Mouse (Mus musculus) midbrain, embryonic 14.5 days (tissue): Measurements from ENCODE around the gene Ak5. TPM values are rescaled to one million over a fixed set of nuclear protein-coding genes. Genes with fewer than 3 reads are reported as not detected.

Source experiments
- ATAC-seq: fragments of 200-750 bp; cut with Nextera tagmentation; 2 replicates; pipeline ENCODE4 v1.8.0; 2017; ENCODE audit warnings: moderate number of reproducible peaks, moderate library complexity; ENCODE audit not compliant: low FRiP score, low TSS enrichment
- DNase-seq: peaks from one replicate; pipeline ENCODE4 v3.0.0-alpha.2; 2015
- H3K27ac ChIP-seq: fragments of 300-500 bp; sonication (generic); replicated peaks from 2 replicates; pipeline ENCODE4 v1.5.1; 2014; ENCODE audit warnings: mild to moderate bottlenecking, low read depth, low read length, moderate library complexity
- H3K27me3 ChIP-seq: fragments of 300-500 bp; sonication (generic); 2 replicates; pipeline ENCODE4 v1.6.1; 2014; ENCODE audit warnings: low read length, control low read depth, mixed read lengths; ENCODE audit not compliant: control insufficient read depth, insufficient read depth
- H3K36me3 ChIP-seq: fragments of 300-500 bp; sonication (generic); 2 replicates; pipeline ENCODE4 v1.6.1; 2014; ENCODE audit warnings: low read length, control low read depth; ENCODE audit not compliant: control insufficient read depth, insufficient read depth
- H3K4me1 ChIP-seq: fragments of 300-500 bp; sonication (generic); 2 replicates; pipeline ENCODE4 v1.6.1; 2014; ENCODE audit warnings: mild to moderate bottlenecking, antibody characterized with exemption, low read length, control low read depth; ENCODE audit not compliant: control insufficient read depth, insufficient read depth
- H3K4me2 ChIP-seq: fragments of 300-500 bp; sonication (generic); 2 replicates; pipeline ENCODE4 v1.6.1; 2014; ENCODE audit warnings: mild to moderate bottlenecking, low read length, moderate library complexity
- H3K4me3 ChIP-seq: fragments of 300-500 bp; sonication (generic); replicated peaks from 2 replicates; pipeline ENCODE4 v1.5.1; 2014; ENCODE audit warnings: low read depth, low read length
- H3K9ac ChIP-seq: fragments of 300-500 bp; sonication (generic); replicated peaks from 2 replicates; pipeline ENCODE4 v1.6.1; 2014; ENCODE audit warnings: mild to moderate bottlenecking, low read length, moderate library complexity
- H3K9me3 ChIP-seq: fragments of 300-500 bp; sonication (generic); 2 replicates; pipeline ENCODE4 v1.6.1; 2016; ENCODE audit warnings: low read length, control low read depth, mixed read lengths; ENCODE audit not compliant: control insufficient read depth
- WGBS: fragments of 180-500 bp; shearing (Covaris S2); extraction: QIAGEN DNeasy Blood & Tissue Kit; methylation state at CpG from one replicate; pipeline ENCODE4 v1.1.7; 2014; 5-methylcytosine and 5-hydroxymethylcytosine counted together
- polyA plus RNA-seq: library from polyadenylated mRNA; unstranded; fragments of >200 nt; fragmentation: Nextera tagmentation; extraction: Ambion mirVana; gene quantifications from 2 replicates; pipeline ENCODE4 v1.2.1, GENCODE M21; 2014

The Ak5 gene
- polyA plus RNA-seq, 1 experiment from 2014 or later = 9.2 TPM

GRCm38 (mm10) chr3:152526721-152527120 lies 141.4 kb downstream of the Ak5 start:
- no peak overlapping the region for H3K9ac ChIP-seq
- no peaks in the 10 kb centered on the region for H3K4me1 ChIP-seq
- no peak overlapping the region for H3K27ac ChIP-seq
- 94% methylated on average over 8 of the region's 8 CpGs for WGBS
- ATAC-seq = no peak
- H3K4me2 ChIP-seq = no peak overlapping the region
- H3K36me3 ChIP-seq = no peaks in the 10 kb centered on the region
- no peak overlapping the region for H3K4me3 ChIP-seq
- H3K9me3 ChIP-seq = no peaks in the 10 kb centered on the region
- DNase-seq = no peak
- H3K27me3 ChIP-seq = no peaks in the 10 kb centered on the region

GRCm38 (mm10) chr3:152523315-152523638 lies 144.9 kb downstream of the Ak5 start:
- Histone ChIP-seq H3K9ac (no peak overlapping the region), H3K4me1 (no peaks in the 10 kb centered on the region), H3K27me3 (no peaks in the 10 kb centered on the region), H3K4me2 (no peak overlapping the region), H3K27ac (no peak overlapping the region), H3K9me3 (no peaks in the 10 kb centered on the region), H3K4me3 (no peak overlapping the region), H3K36me3 (no peaks in the 10 kb centered on the region)
- no peak for DNase-seq
- WGBS = 80% methylated on average over 4 of the region's 4 CpGs
- ATAC-seq = no peak

GRCm38 (mm10) chr3:152522634-152523314 lies 145.4 kb downstream of the Ak5 start:
- Histone ChIP-seq H3K36me3 (no peaks in the 10 kb centered on the region), H3K27ac (no peak overlapping the region), H3K27me3 (no peaks in the 10 kb centered on the region), H3K9me3 (no peaks in the 10 kb centered on the region), H3K4me1 (no peaks in the 10 kb centered on the region), H3K4me2 (no peak overlapping the region), H3K4me3 (no peak overlapping the region), H3K9ac (no peak overlapping the region)
- DNase-seq = no peak
- WGBS = 86% methylated on average over 6 of the region's 6 CpGs
- ATAC-seq = no peak

GRCm38 (mm10) chr3:152521054-152521453 lies 147.1 kb downstream of the Ak5 start:
- Histone ChIP-seq H3K27me3 (no peaks in the 10 kb centered on the region), H3K4me1 (peaks cover 3% of the 10 kb centered on the region; the same call in 1 of the 2 replicates), H3K27ac (no peak overlapping the region), H3K36me3 (no peaks in the 10 kb centered on the region), H3K9me3 (no peaks in the 10 kb centered on the region), H3K4me2 (no peak overlapping the region), H3K9ac (no peak overlapping the region), H3K4me3 (no peak overlapping the region)
- DNase-seq (no peak), ATAC-seq (no peak)
- 91% methylated on average over 7 of the region's 7 CpGs for WGBS

GRCm38 (mm10) chr3:152520074-152520473 lies 148.1 kb downstream of the Ak5 start:
- ATAC-seq = no peak
- no peak overlapping the region for H3K4me2 ChIP-seq
- no peak overlapping the region for H3K27ac ChIP-seq
- no peaks in the 10 kb centered on the region for H3K36me3 ChIP-seq
- H3K4me1 ChIP-seq = peaks cover 6% of the 10 kb centered on the region; the same call in 1 of the 2 replicates
- H3K9ac ChIP-seq = no peak overlapping the region
- WGBS = 94% methylated on average over 3 of the region's 3 CpGs
- H3K4me3 ChIP-seq = no peak overlapping the region
- H3K27me3 ChIP-seq = no peaks in the 10 kb centered on the region
- H3K9me3 ChIP-seq = no peaks in the 10 kb centered on the region
- no peak for DNase-seq

- no peaks in the 10 kb centered on the region for H3K9me3 ChIP-seq
- DNase-seq = no peak
- no peaks in the 10 kb centered on the region for H3K27me3 ChIP-seq
- H3K27ac ChIP-seq = no peak overlapping the region
- 91% methylated on average over 10 of the region's 10 CpGs for WGBS
- no peaks in the 10 kb centered on the region for H3K36me3 ChIP-seq
- peaks cover 6% of the 10 kb centered on the region; the same call in 1 of the 2 replicates for H3K4me1 ChIP-seq
- H3K4me2 ChIP-seq = no peak overlapping the region
- H3K4me3 ChIP-seq = no peak overlapping the region
- H3K9ac ChIP-seq = no peak overlapping the region
- ATAC-seq = no peak
Observed at GRCm38 (mm10) chr3:152519556-152519955, 148.6 kb downstream of the Ak5 start.

- Histone ChIP-seq H3K4me3 (no peak overlapping the region), H3K27ac (no peak overlapping the region), H3K9me3 (no peaks in the 10 kb centered on the region), H3K9ac (no peak overlapping the region), H3K36me3 (no peaks in the 10 kb centered on the region), H3K4me1 (peaks cover 6% of the 10 kb centered on the region; the same call in 1 of the 2 replicates), H3K4me2 (no peak overlapping the region), H3K27me3 (no peaks in the 10 kb centered on the region)
- 74% methylated on average over 3 of the region's 3 CpGs for WGBS
- DNase-seq = peak; percentile 29
- ATAC-seq = no peak
Observed at GRCm38 (mm10) chr3:152516569-152516968, 151.6 kb downstream of the Ak5 start.

GRCm38 (mm10) chr3:152515959-152516358 lies 152.2 kb downstream of the Ak5 start:
- WGBS = 12% methylated on average over 6 of the region's 6 CpGs
- Histone ChIP-seq H3K4me3 (no peak overlapping the region), H3K4me1 (peaks cover 6% of the 10 kb centered on the region; the same call in 1 of the 2 replicates), H3K36me3 (no peaks in the 10 kb centered on the region), H3K9ac (no peak overlapping the region), H3K27ac (no peak overlapping the region), H3K9me3 (no peaks in the 10 kb centered on the region), H3K4me2 (no peak overlapping the region), H3K27me3 (no peaks in the 10 kb centered on the region)
- no peak for ATAC-seq
- peak; percentile 31 for DNase-seq

- 81% methylated on average over 2 of the region's 2 CpGs for WGBS
- H3K27me3 ChIP-seq = no peaks in the 10 kb centered on the region
- H3K9ac ChIP-seq = no peak overlapping the region
- no peak overlapping the region for H3K27ac ChIP-seq
- no peaks in the 10 kb centered on the region for H3K9me3 ChIP-seq
- no peak for DNase-seq
- H3K4me2 ChIP-seq = no peak overlapping the region
- no peaks in the 10 kb centered on the region for H3K36me3 ChIP-seq
- H3K4me1 ChIP-seq = peaks cover 10% of the 10 kb centered on the region; the same call in 1 of the 2 replicates
- H3K4me3 ChIP-seq = no peak overlapping the region
- ATAC-seq = no peak
Observed at GRCm38 (mm10) chr3:152512517-152512916, 155.6 kb downstream of the Ak5 start.
